Mouse (Mus musculus) testis, adult 2 months (tissue): ENCODE results near the gene Rab11fip4.

Experiments
- CTCF ChIP-seq: fragments of 200-500 bp; IDR thresholded peaks from 2 replicates; pipeline ENCODE4 v1.5.1; 2012; ENCODE audit warnings: low read depth, mild to moderate bottlenecking, inconsistent platforms, low read length, moderate library complexity; ENCODE audit not compliant: control insufficient read depth, insufficient read depth, insufficient replicate concordance
- POLR2A ChIP-seq: fragments of 200-500 bp; IDR thresholded peaks from 2 replicates; pipeline ENCODE4 v1.6.1; 2012; ENCODE audit warnings: low read depth, mild to moderate bottlenecking, inconsistent platforms, low read length, moderate library complexity; ENCODE audit not compliant: control insufficient read depth

GRCm38 (mm10) chr11:79566947-79567346 is 24.1 kb upstream of the Rab11fip4 start:
- no peak for TF ChIP-seq CTCF
- no peak for TF ChIP-seq POLR2A
